Mouse (Mus musculus): Measurements from ENCODE around the gene Thpo.

Thpo gene

DNA sequence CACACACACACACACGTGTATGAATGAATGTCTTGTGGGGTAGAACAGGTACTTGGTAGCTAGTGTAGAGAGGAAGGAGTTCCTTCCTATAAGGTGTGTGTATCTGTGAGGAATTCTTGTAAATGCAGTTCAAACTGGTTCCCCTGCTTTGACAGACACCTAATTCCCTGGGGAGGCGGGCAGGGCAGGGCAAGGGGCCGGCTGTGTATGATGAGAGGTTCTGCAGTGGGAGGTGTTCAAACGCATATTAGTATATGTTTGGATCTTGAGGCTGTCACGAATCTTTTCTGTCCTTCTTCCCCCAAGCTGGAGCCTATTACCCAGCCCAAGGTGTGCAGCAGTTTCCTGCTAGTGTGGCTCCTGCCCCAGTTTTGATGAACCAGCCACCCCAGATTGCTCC is 56.9 kb downstream of the Thpo start:
- in situ Hi-C loops (cut with MboI; ENCODE audit: unreplicated experiment in 2 of 2) = no loop called here

GRCm38 (mm10) chr16:20676702-20677101 is 57.6 kb downstream of the Thpo start:
- in situ Hi-C loops (cut with MboI; ENCODE audit: unreplicated experiment in 2 of 2) = no loop called here

DNA sequence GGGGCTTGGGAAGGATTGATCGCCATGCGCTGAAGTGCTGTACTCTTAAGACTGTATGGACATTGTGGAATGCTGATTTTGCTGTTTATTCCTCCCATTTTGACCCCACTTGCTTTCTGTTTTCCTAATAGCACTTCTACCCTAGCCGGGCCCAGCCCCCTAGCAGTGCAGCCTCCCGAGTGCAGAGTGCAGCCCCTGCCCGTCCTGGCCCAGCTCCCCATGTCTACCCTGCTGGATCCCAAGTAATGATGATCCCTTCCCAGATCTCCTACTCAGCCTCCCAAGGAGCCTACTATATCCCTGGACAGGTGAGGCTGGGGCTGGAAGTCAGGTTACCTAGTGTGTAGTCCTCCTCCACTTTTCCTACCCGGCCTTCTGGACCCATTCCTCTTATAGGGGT is 59.1 kb downstream of the Thpo start:
- in situ Hi-C loops (cut with MboI; ENCODE audit: unreplicated experiment in 2 of 2) = no loop called here
